Mouse (Mus musculus) inflammation-experienced regulatory T-cells, adult 16 weeks (primary cell): ENCODE results near the gene Arfip1. TPM values are rescaled to one million over a fixed set of nuclear protein-coding genes. Genes with fewer than 3 reads are reported as not detected.

Source experiments
- polyA plus RNA-seq: library from polyadenylated mRNA; unstranded; fragments of 100-300 nt; shearing (Covaris generic); gene quantifications from one replicate; pipeline ENCODE4 v1.2.1, GENCODE M21; 2017

Gene Arfip1
- 71.5 TPM for polyA plus RNA-seq

GRCm38 (mm10) chr3:84582023-84582912, at the start of gene Arfip1:
Gene Arfip1 (minus strand): TSS chr3:84582625.

GRCm38 (mm10) chr3:84593274-84593673, 10.8 kb upstream of the Arfip1 start, which contains the start of gene Tigd4:
Gene Tigd4 (plus strand): TSS chr3:84593574.

GRCm38 (mm10) chr3:84480006-84480897, 102.2 kb downstream of the Arfip1 start, which contains the start of gene Fhdc1:
Gene Fhdc1 (minus strand): TSS chr3:84480429.

Other genes starting within 250 kb of the Arfip1 start
- 7.9 TPM for gene Fhdc1, start 102.2 kb downstream of the Arfip1 start, polyA plus RNA-seq
- not detected for gene Tigd4, start 10.9 kb upstream of the Arfip1 start, polyA plus RNA-seq
- 174 TPM for gene Tmem154, start 83.6 kb upstream of the Arfip1 start, polyA plus RNA-seq
- gene Fbxw7, start 232.6 kb upstream of the Arfip1 start, polyA plus RNA-seq, result 4.9 TPM